Mouse (Mus musculus) mouse embryonic stem cell (cell line): Measurements from ENCODE around the gene Atg16l2.

Experiments
- in situ Hi-C, 2 experiments: fragments of 300-500 bp; cut with MboI; formaldehyde crosslinking; loops; 1 replicate in 1 of 2; 3 replicates in 1 of 2; pipeline ENCODE4 v1.14.3; 2019 to 2020; ENCODE audit warnings: low sequenced_read_pairs in 2 of 2, low pct_unique_long_range_greater_than_20kb in 1 of 2, mixed read lengths in 1 of 2; ENCODE audit not compliant: unreplicated experiment in 1 of 2

Gene Atg16l2

GRCm38 (mm10) chr7:101261941-101262546, 40.0 kb downstream of the Atg16l2 start:
- in situ Hi-C loops, result no loop called here

GRCm38 (mm10) chr7:101258482-101258881, 43.6 kb downstream of the Atg16l2 start:
- in situ Hi-C loops, result no loop called here

GRCm38 (mm10) chr7:101253071-101253470, 49.0 kb downstream of the Atg16l2 start:
- in situ Hi-C loops, result no loop called here

- in situ Hi-C loops, result no loop called here
These were observed 52.9 kb downstream of the Atg16l2 start for GRCm38 (mm10) chr7:101249173-101249572.

GRCm38 (mm10) chr7:101248760-101249159, 53.3 kb downstream of the Atg16l2 start:
- in situ Hi-C loops, result no loop called here

GRCm38 (mm10) chr7:101236712-101237473, 65.2 kb downstream of the Atg16l2 start:
- in situ Hi-C loops, result loop anchor here in 1 of 2 experiments (10.0 kb wide), 1 partner anchor 172 kb away; no protein-coding TSS in a partner anchor

- in situ Hi-C loops, result loop anchor here in 1 of 2 experiments (10.0 kb wide), 1 partner anchor 168 kb away; no protein-coding TSS in a partner anchor
These were observed 69.3 kb downstream of the Atg16l2 start for GRCm38 (mm10) chr7:101232716-101233115.

GRCm38 (mm10) chr7:101231458-101231857, 70.6 kb downstream of the Atg16l2 start:
- in situ Hi-C loops, result loop anchor here in 1 of 2 experiments (10.0 kb wide), 1 partner anchor 167 kb away; no protein-coding TSS in a partner anchor

- in situ Hi-C loops, result no loop called here
These were observed 72.7 kb downstream of the Atg16l2 start for GRCm38 (mm10) chr7:101229336-101229735.

- in situ Hi-C loops, result no loop called here
These were observed 78.5 kb downstream of the Atg16l2 start for GRCm38 (mm10) chr7:101223501-101223900.

- in situ Hi-C loops, result no loop called here
These were observed 85.3 kb downstream of the Atg16l2 start for GRCm38 (mm10) chr7:101216724-101217123.

- in situ Hi-C loops, result no loop called here
These were observed 88.4 kb downstream of the Atg16l2 start for GRCm38 (mm10) chr7:101213515-101214263.
